Mouse (Mus musculus) central nervous system, embryonic 18 days (tissue): ENCODE data around the gene Hoxa6. TPM values are rescaled to one million over a fixed set of nuclear protein-coding genes. Genes with fewer than 3 reads are reported as not detected.

Experiments
- polyA plus RNA-seq: library from polyadenylated mRNA; depleted of rRNA; stranded (reverse); fragments of >200 nt; gene quantifications from 2 replicates; pipeline ENCODE4 v1.2.3, GENCODE M21; 2012; rRNA removed

The Hoxa6 gene
- polyA plus RNA-seq, result not detected in 2 replicates

GRCm38 (mm10) chr6:52208072-52208867 is at the start of gene Hoxa6:
Gene Hoxa6, minus strand, starts transcription at chr6:52208722.

GRCm38 (mm10) chr6:52245757-52246142 is 37.2 kb upstream of the Hoxa6 start, which contains the start of gene Hoxa11:
Gene Hoxa11, minus strand, starts transcription at chr6:52245810.

DNA sequence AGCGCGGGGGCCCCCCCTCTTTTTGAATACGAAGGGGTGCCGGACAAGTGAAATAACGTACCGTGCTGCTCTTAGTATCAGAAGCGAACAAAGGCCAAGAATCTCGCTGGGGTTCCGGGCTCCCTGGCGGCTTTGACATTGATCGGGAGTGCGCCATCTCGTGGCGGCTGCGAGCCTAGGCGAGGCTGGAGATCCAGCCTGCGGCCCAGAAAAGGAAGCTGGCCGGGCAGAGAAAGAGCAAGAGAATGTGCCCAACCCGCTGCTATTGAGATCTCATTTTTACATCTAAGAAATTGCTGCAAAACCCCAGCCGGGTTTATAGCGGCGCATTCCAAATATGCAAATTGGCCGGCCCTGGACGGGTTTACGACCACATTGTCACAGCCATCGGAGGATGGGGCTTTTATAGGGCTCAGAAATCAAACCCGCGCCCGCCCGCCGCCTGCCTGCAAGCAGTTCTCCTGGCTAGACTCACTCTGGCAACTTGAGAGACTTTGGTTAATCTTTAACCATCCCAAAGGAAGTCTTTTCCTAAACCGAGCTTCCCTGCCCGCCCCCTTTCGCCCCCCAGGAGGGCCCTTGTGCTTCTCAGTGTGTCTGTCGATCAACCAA is 32.0 kb upstream of the Hoxa6 start, which contains the start of gene Hoxa10:
Gene Hoxa10, minus strand, starts transcription at position 466 of the 612 bp plus-strand sequence.

GRCm38 (mm10) chr6:52230516-52231165 is 22.1 kb upstream of the Hoxa6 start, which contains the start of gene Hoxa9:
Gene Hoxa9, minus strand, starts transcription at chr6:52231089.

GRCm38 (mm10) chr6:52221337-52221992 is 12.9 kb upstream of the Hoxa6 start, which contains the start of gene Hoxa7:
Gene Hoxa7, minus strand, starts transcription at chr6:52221854.

GRCm38 (mm10) chr6:52213119-52213986 is 4.8 kb upstream of the Hoxa6 start, which contains the start of the genes Hoxa3 and Gm28308:
Gene Hoxa3, minus strand, starts transcription at chr6:52213336.
Gene Gm28308, minus strand, starts transcription at chr6:52213339.

DNA sequence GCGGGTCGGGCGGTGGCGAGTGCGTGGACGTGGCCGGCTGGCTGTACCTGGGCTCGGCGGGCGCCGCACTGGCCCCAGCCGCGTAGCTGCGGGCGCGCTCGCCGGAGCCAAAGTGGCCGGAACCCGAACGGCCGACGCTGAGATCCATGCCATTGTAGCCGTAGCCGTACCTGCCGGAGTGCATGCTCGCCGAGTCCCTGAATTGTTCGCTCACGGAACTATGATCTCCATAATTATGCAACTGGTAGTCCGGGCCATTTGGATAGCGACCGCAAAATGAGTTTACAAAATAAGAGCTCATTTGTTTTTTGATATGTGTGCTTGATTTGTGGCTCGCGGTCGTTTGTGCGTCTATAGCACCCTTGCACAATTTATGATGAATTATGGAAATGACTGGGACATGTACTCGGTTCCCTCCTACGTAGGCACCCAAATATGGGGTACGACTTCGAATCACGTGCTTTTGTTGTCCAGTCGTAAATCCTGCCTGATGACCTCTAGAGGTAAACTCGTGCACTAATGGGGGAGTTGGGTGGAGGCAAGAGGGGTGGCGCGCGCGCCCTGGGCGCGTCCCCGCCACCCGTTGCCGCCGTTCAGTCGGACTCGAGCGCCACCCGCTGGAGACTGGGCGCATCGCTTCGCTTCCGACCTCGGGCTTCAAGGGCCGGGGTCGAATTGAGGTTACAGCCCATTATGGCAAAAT is 4.3 kb downstream of the Hoxa6 start, which contains the start of gene Hoxa5:
Gene Hoxa5, minus strand, starts transcription at position 538 of the 703 bp plus-strand sequence.

DNA sequence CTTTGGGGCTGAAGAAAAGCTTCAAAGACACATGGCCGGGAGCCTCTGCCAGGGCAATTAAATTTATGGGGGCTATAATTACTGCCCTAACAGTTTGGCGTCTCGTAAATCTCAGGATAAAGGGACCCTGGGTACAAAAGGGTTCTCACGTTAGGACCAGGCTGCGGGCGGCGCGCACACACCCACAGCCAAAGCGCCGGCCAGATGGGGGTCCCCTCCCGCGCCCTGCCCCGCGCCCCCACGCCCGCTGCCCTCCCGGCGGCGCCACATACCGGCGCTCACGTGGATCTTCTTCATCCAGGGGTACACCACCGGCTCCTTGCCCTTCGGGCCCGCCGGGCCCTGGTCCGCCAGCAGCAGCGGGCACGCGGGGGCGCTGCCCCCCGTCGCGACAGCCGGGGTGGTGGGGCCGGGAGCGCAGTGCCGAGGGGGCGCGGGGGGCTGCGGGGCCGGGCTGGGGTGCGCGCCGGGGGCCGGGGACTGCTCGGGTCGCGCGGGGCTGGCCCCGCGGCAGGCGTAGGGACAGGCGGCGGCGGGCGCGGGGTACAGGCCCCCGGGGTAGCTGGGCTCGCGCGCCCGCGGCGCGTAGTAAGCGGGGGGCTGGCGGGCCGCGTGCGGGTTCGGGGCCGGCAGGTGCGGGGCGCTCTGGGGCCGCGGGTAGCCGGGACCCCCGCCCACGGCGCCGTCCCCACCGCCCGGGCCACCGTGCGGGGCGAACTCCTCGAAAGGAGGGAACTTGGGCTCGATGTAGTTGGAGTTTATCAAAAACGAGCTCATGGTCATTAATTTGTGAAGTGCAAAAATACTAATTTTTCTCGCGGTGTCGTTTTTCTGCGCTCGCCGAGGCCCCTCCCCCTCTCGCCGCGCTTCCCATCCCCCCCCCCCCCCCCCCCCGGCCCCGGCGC is 17.4 kb downstream of the Hoxa6 start, which contains the start of gene Hoxa4:
Gene Hoxa4, minus strand, starts transcription at position 848 of the 905 bp plus-strand sequence.

DNA sequence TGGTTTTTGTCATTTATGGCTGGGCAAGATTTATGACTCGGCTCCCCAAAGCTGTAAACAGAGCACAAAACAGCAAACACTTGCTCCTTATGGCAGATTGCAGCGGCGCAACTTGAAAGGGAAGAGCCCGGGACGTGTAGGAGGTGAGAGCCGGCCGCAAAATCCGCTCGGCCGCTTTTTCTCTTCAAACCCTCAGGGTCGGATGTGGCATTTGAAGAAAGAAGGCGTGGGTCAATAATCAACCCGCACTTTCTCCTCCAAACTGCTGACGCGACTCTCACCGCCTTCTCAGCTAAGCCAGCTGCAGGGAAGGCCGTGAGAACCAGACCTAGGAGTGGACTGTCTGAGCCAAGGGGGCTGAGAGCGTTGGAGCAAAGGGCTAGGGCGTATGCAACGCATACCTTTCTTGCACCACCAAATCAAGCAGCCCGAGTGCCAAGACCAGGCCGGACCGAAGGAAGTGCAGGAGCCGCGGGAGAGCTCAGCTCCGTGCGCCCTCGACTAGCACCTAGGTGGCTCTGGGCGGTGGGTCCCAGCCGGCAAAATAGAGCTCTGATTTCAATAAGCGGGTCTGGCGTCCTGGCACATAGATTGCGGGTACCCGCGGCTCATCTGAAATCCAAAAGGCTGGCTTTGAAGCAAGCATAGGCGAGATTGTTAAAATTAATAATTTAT is 31.3 kb downstream of the Hoxa6 start, which contains the start of gene 5730596B20Rik:
Gene 5730596B20Rik, plus strand, starts transcription at position 438 of the 675 bp plus-strand sequence.

DNA sequence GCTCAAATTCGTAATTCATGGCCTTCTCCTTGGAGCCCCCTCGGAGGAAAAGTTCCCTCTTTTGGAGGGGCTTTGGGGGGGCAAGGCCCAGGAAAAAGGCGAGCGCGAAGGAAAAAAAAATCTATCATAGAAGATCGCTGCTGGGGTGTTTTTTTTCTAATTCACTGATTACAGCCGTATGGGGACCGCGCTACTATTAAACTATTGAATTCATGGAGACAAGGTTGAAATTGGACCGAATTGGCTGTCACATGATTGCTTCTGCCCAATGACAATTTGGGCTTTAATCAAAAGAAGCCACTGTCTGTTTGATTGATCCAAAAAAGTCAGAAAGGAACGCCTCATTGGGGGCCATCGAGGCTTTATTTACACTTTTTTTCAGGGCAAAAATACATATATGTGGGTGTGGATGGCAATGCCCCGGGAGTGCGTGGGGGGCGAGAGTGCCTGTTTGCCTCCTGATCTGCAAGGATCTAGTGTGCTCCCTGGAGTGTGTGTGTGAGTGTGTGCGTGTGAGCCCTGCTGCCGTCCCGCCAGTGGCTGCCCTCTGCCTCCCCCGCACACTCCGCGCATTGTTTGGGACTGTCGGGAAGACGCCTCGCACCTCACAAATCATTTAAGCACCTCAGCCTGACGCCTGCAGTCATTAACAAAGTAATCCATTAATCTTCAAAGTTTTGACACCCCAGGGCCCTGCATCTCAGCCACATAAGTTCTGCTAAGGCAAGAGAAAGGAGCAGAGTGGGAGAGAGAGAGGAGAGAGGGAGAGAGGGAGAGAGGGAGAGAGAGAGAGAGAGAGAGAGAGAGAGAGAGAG is 43.7 kb downstream of the Hoxa6 start, which contains the start of gene Hoxa2:
Gene Hoxa2, minus strand, starts transcription at position 206 of the 815 bp plus-strand sequence.

GRCm38 (mm10) chr6:52158276-52159051 is 50.1 kb downstream of the Hoxa6 start, which contains the start of gene Hoxa1:
Gene Hoxa1, minus strand, starts transcription at chr6:52158317.

Other genes starting within 250 kb of the Hoxa6 start
- gene Skap2, start 196.2 kb downstream of the Hoxa6 start, polyA plus RNA-seq, result 7.5 and 8.6 TPM in 2 replicates
- gene Hoxa1, start 50.4 kb downstream of the Hoxa6 start, polyA plus RNA-seq, result 0.11 and 0.14 TPM in 2 replicates
- 0.32 and 2.1 TPM in 2 replicates for gene Hoxa2, start 43.9 kb downstream of the Hoxa6 start, polyA plus RNA-seq
- 0.04 TPM in 1 of 2 replicates, not detected in the other for gene 5730596B20Rik, start 31.2 kb downstream of the Hoxa6 start, polyA plus RNA-seq
- gene Hoxa4, start 17.0 kb downstream of the Hoxa6 start, polyA plus RNA-seq, result 0.44 TPM in 1 of 2 replicates, not detected in the other
- 0.05 and 0.43 TPM in 2 replicates for gene Hoxa5, start 4.1 kb downstream of the Hoxa6 start, polyA plus RNA-seq
- 0.10 and 0.80 TPM in 2 replicates for gene Hoxa3, start 4.6 kb upstream of the Hoxa6 start, polyA plus RNA-seq
- gene Gm28308, start 4.6 kb upstream of the Hoxa6 start, polyA plus RNA-seq, result not detected in 2 replicates
- not detected in 2 replicates for gene Hoxa7, start 13.1 kb upstream of the Hoxa6 start, polyA plus RNA-seq
- 0.08 TPM in 1 of 2 replicates, not detected in the other for gene Hoxa9, start 22.4 kb upstream of the Hoxa6 start, polyA plus RNA-seq
- gene Hoxa10, start 32.1 kb upstream of the Hoxa6 start, polyA plus RNA-seq, result not detected in 2 replicates
- gene Hoxa11, start 37.1 kb upstream of the Hoxa6 start, polyA plus RNA-seq, result not detected in 2 replicates
- not detected in 2 replicates for gene Hoxa13, start 52.2 kb upstream of the Hoxa6 start, polyA plus RNA-seq
- 0.51 and 0.69 TPM in 2 replicates for gene Evx1, start 104.8 kb upstream of the Hoxa6 start, polyA plus RNA-seq